Mouse (Mus musculus) ES-Bruce4 (cell line): ENCODE measurements around the gene Tap1.

Experiments
- CTCF ChIP-seq: IDR thresholded peaks from one replicate; pipeline ENCODE4 v1.8.1; 2011; ENCODE audit warnings: low read depth, low read length
- POLR2A ChIP-seq: IDR thresholded peaks from one replicate; pipeline ENCODE4 v1.8.1; 2011; ENCODE audit warnings: low read length; ENCODE audit not compliant: insufficient read depth

- TF ChIP-seq POLR2A: no peak
- no peak for TF ChIP-seq CTCF
Observed at GRCm38 (mm10) chr17:34183564-34184219, 3.7 kb upstream of the Tap1 start.
